Mouse (Mus musculus) MEL (cell line): ENCODE results near the gene Tll2.

Experiments
- CHD2 ChIP-seq: IDR thresholded peaks from 2 replicates; pipeline ENCODE4 v1.6.1; 2011; ENCODE audit warnings: low read length, improper control_type of control experiment
- HCFC1 ChIP-seq: IDR thresholded peaks from 2 replicates; pipeline ENCODE4 v1.6.1; 2012; ENCODE audit warnings: low read depth, mild to moderate bottlenecking, inconsistent platforms, low read length, improper control_type of control experiment, moderate library complexity
- MAX ChIP-seq: IDR thresholded peaks from 2 replicates; pipeline ENCODE4 v1.6.1; 2011; ENCODE audit warnings: low read length, improper control_type of control experiment
- NRF1 ChIP-seq: IDR thresholded peaks from 2 replicates; pipeline ENCODE4 v1.6.1; 2014; ENCODE audit warnings: low read depth, mild to moderate bottlenecking, inconsistent platforms, low read length, improper control_type of control experiment, moderate library complexity; ENCODE audit not compliant: poor library complexity, insufficient read depth, severe bottlenecking
- POLR2A ChIP-seq, 2 experiments: IDR thresholded peaks; 2 replicates each; pipeline ENCODE4 v1.6.1; 2011 to 2012; ENCODE audit warnings: low read length in 2 of 2, mild to moderate bottlenecking in 2 of 2, control low read depth in 1 of 2, improper control_type of control experiment in 1 of 2, low read depth in 1 of 2, moderate library complexity in 1 of 2; ENCODE audit not compliant: control insufficient read depth in 1 of 2, insufficient read depth in 1 of 2, poor library complexity in 1 of 2
- TCF12 ChIP-seq: IDR thresholded peaks from 2 replicates; pipeline ENCODE4 v1.6.1; 2014; ENCODE audit warnings: low read depth, mild to moderate bottlenecking, inconsistent platforms, low read length, improper control_type of control experiment, moderate library complexity

DNA sequence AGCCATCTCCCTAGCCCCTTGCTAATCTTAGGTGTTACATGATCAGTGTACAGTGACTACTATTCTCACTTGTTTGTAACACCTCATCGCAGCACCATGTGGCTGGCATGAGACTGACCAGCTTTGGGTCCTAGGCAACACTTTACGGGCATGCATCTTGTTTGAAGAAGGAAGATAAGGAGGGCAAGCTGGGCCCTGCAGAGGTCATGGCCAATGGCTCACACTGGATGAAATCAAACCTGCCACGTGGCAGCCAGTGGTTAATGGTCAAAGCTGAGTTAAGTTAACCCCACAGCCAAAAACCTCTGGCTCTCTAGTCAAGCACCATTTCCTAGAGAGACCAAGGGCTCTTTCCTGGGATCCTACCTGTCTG is 158.5 kb downstream of the Tll2 start:
- no peak for TF ChIP-seq CHD2
- no peak for TF ChIP-seq MAX
- TF ChIP-seq HCFC1, result no peak
- TF ChIP-seq POLR2A (IDR thresholded peaks at IDR 0.05; ENCODE audit: control insufficient read depth in 1 of 2, insufficient read depth in 1 of 2, low read depth in 1 of 2, low read length in 2 of 2, poor library complexity in 1 of 2), result no peak
- no peak for TF ChIP-seq NRF1
- no peak for TF ChIP-seq TCF12
